ENCODE assay signal across 15 mouse cellular contexts in genomic region chr5:28174876-28175569, GRCm38 (mm10). TPM values are rescaled to one million over a fixed set of nuclear protein-coding genes. Genes with fewer than 3 reads are reported as not detected.
A peak's percentile ranks its signal among the peaks of the same experiment; 100 is the strongest.
DNase-seq lines count a peak whose midpoint lies in the region; ATAC-seq lines count a peak whose summit lies in the region.
"Had no signal": no experiment of that assay in that cellular context is flagged by ENCODE, and none has a peak within 500 bp of the region (broad histone marks: within the 10 kb centered on the region; RNA-seq: fewer than 3 reads in every experiment).

No protein-coding gene starts in this region.

- H3K4me2 ChIP-seq in kidney, embryonic 15.5 days: peak overlapping the region; percentile 13; the same call in 1 of the 2 replicates
- peak overlapping the region; percentile 64 for H3K4me2 ChIP-seq in midbrain, embryonic 13.5 days (replicated peaks)
- H3K4me2 ChIP-seq: neural tube, embryonic 13.5 days had no signal

- no peak for DNase-seq in kidney, postnatal 14 days
- peak; percentile 65 for DNase-seq in cerebellum, adult 9-10 months
- DNase-seq in hindbrain, embryonic 10.5 days (ENCODE audit: low spot score): peak; percentile 75
- no peak for DNase-seq in adrenal gland, adult 2 months
- no peak for DNase-seq in kidney, adult 9 months
- DNase-seq in testis, postnatal 10 days (ENCODE audit: low spot score): no peak
- DNase-seq: adrenal gland, postnatal 36 days; kidney, adult 11 months had no signal

- H3K9me3 ChIP-seq in kidney, embryonic 15.5 days (replicated peaks): no peaks in the 10 kb centered on the region
- no peaks in the 10 kb centered on the region for H3K9me3 ChIP-seq in hindbrain, embryonic 10.5 days
- no peaks in the 10 kb centered on the region for H3K9me3 ChIP-seq in midbrain, embryonic 13.5 days
- H3K9me3 ChIP-seq: G1E; neural tube, embryonic 13.5 days had no signal

- peaks cover 97% of the 10 kb centered on the region for H3K27me3 ChIP-seq in kidney, embryonic 15.5 days
- peaks cover 98% of the 10 kb centered on the region for H3K27me3 ChIP-seq in hindbrain, embryonic 10.5 days (ENCODE audit: insufficient read depth, poor library complexity, severe bottlenecking)
- peaks cover 89% of the 10 kb centered on the region for H3K27me3 ChIP-seq in midbrain, embryonic 13.5 days

- no peak for ATAC-seq in kidney, embryonic 15.5 days (replicated peaks; ENCODE audit: low FRiP score)
- peak; percentile 41 for ATAC-seq in midbrain, embryonic 13.5 days
- ATAC-seq: lung, postnatal 0 days had no signal

- no peaks in the 10 kb centered on the region for H3K36me3 ChIP-seq in kidney, embryonic 15.5 days
- H3K36me3 ChIP-seq in hindbrain, embryonic 10.5 days: peaks cover 9% of the 10 kb centered on the region; the same call in 1 of the 2 replicates
- 0 out of 2 replicates have a peak, but pooled peaks cover 2% of the 10 kb centered on the region for H3K36me3 ChIP-seq in midbrain, embryonic 13.5 days
- H3K36me3 ChIP-seq: G1E; neural tube, embryonic 13.5 days had no signal

- WGBS in kidney, embryonic 15.5 days: 2% methylated on average over 24 of the region's 24 CpGs
- WGBS in hindbrain, embryonic 10.5 days: under 1% methylated on average over 24 of the region's 24 CpGs
- WGBS in midbrain, embryonic 13.5 days: 1% methylated on average over 24 of the region's 24 CpGs

- peaks cover 5% of the 10 kb centered on the region; the same call in 1 of the 2 replicates for H3K4me1 ChIP-seq in kidney, embryonic 15.5 days
- H3K4me1 ChIP-seq in hindbrain, embryonic 10.5 days (replicated peaks): peaks cover 59% of the 10 kb centered on the region
- peaks cover 71% of the 10 kb centered on the region for H3K4me1 ChIP-seq in midbrain, embryonic 13.5 days (replicated peaks)

- H3K27ac ChIP-seq in kidney, embryonic 15.5 days: no peak overlapping the region
- peak overlapping the region; percentile 93 for H3K27ac ChIP-seq in hindbrain, embryonic 10.5 days
- peak overlapping the region; percentile 90 for H3K27ac ChIP-seq in midbrain, embryonic 13.5 days
- H3K27ac ChIP-seq: neural tube, embryonic 13.5 days had no signal

- no peak overlapping the region for H3K9ac ChIP-seq in kidney, embryonic 15.5 days
- H3K9ac ChIP-seq in midbrain, embryonic 13.5 days (replicated peaks): peak overlapping the region; percentile 63
- H3K9ac ChIP-seq: neural tube, embryonic 13.5 days had no signal

- H3K4me3 ChIP-seq in kidney, embryonic 15.5 days (replicated peaks): no peak overlapping the region
- peak overlapping the region; percentile 48 for H3K4me3 ChIP-seq in hindbrain, embryonic 10.5 days
- peak overlapping the region; percentile 30 for H3K4me3 ChIP-seq in midbrain, embryonic 13.5 days (replicated peaks)
- H3K4me3 ChIP-seq: neural tube, embryonic 13.5 days had no signal

RNA-seq across cellular contexts. Expression of gene En2, which starts 9.5 kb away (rescaled TPM):
- 0.09 and 0.15 TPM in 2 replicates for polyA plus RNA-seq in kidney, embryonic 15.5 days (2015; fragmentation: Nextera tagmentation; extraction: Ambion mirVana)
- 0.50 and 0.88 TPM in 2 replicates for polyA plus RNA-seq in hindbrain, embryonic 10.5 days (2016; fragmentation: Nextera tagmentation; extraction: Ambion mirVana)
- 1.9 and 2.2 TPM in 2 replicates for polyA plus RNA-seq in midbrain, embryonic 13.5 days (2015; fragmentation: Nextera tagmentation; extraction: Ambion mirVana)
- total RNA-seq in adrenal gland, adult 2 months (2021): under 1 TPM; 0.07 to 0.17 TPM
- 0.12 and 0.19 TPM in 2 replicates for polyA plus RNA-seq in adrenal gland, adult 2 months (2012; rRNA removed)
- total RNA-seq: G1E had no signal
- polyA plus RNA-seq: G1E; gonadal fat pad, adult 2 months; lung, postnatal 0 days; neural tube, embryonic 13.5 days; spleen, adult 2 months had no signal

Comparison
In these comparisons a context has a peak if more than half of its experiments do, and no peak if none do; other contexts are left out.
1. DNase-seq: peak in cerebellum, adult 9-10 months (single experiment) and hindbrain, embryonic 10.5 days (single experiment); none in kidney, postnatal 14 days (single experiment), adrenal gland, adult 2 months (single experiment), kidney, adult 9 months (single experiment) and testis, postnatal 10 days (single experiment).